Mouse (Mus musculus): Measurements from ENCODE around the gene Tbc1d24.
"Not testable (repeated sequence)": the region's sequence is repeated elsewhere in the genome, so short reads cannot be mapped to it uniquely, and the experiment has no call there.

Gene Tbc1d24

DNA sequence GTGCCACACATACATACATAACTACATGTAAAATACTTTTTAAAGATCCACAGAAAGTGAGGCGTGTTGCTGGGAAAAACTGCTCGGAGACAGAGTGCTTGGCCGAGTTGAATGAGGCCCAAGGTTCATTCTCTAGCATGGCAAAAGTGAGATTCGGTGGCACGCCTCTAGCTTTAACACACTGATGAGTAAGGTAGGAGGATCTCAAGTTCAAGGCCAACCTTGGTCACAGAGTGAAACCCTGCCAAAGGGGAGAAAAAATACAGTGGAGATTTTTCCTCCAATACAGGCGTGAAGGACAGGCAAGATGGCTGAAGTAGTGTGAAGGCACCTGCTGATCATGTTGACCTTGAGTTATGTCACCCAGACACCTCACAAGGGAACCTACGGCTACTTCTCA lies 55.9 kb downstream of the Tbc1d24 start:
- no peak for DNase-seq (ENCODE audit: extremely low spot score)

- DNase-seq (ENCODE audit: extremely low spot score), result no peak
Observed at GRCm38 (mm10) chr17:24142897-24143296, 62.5 kb downstream of the Tbc1d24 start.

GRCm38 (mm10) chr17:24141425-24141920 lies 63.9 kb downstream of the Tbc1d24 start:
- peak; percentile 93 for DNase-seq (ENCODE audit: extremely low spot score)

DNA sequence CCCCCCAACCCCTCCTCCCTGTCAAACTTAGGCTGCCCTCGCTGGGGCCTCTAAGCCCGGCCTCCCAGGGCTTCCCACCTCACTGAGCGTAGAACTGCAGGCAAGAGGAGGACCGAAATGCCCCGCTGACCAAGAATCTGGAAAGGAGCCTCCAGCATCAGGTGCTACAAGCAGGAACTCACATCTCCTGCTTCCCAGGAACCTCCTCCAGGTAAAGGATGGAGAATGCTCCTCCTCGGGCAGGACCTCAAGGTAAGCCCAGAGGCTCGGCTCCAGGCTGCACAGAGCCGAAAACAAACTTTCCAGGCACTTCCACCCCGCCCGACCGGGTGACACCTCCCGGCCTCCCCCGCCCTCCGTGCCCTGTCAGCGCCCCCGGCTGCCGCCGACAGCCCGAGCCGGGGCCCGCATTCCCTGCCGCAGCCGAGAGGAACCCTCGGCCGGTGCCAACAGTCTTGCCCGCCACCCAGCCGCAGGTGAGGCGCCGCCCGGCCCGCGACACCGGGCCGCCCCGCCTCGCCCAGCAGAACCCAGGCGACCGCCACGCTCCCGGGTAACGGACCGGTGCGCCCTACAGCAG lies 64.4 kb downstream of the Tbc1d24 start:
- DNase-seq (ENCODE audit: extremely low spot score), result peak; percentile 24

DNA sequence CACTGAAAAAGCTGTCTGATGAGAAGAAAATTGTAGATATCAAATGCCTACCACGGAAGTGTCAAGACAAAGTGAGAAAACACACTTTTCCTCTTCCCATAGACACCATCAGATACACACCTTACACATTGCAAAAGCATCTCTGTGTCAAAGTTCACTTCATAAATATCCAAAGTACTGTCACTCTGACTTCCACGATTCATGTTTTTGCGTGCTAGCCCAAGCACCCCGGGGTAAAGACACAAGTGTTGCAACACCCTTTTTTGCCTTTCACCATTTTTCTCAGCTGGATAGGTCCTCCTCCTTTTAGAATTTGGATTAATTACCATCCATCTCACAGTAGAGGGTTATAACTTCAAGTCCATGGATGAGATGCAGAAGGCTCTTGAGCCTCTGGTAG lies 65.4 kb downstream of the Tbc1d24 start:
- no peak for DNase-seq (ENCODE audit: extremely low spot score)

- DNase-seq (ENCODE audit: extremely low spot score), result no peak
Observed at GRCm38 (mm10) chr17:24139256-24139655, 66.1 kb downstream of the Tbc1d24 start.

DNA sequence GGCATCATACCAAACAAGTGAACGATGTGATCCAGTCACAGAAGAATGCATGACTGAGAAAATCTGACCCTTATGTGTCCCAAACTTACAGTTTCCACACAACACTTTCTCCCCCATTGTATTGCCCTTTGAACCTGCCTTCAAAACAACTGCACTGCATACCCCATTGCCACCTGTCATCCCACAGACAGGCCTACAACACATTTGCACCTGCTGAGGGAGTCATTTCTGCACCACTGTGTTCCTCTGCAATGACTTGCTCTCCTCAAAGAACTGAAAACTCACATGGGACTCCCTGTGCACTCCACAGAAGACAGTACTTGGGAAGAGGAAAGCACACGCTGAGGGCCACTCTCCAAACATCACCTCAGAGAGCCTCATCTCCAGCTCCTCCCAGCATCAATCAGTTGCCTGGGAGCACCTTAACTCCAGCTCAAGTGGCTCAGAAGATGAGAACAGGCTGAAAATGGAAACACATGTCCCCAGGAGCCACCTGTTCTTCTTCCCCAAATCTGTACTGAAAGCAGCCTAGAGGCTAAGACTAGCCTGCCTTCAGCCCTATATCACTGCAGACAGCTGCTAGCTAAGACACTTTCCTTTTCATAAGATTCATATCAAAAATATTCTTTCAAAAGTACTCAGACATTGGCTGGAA lies 68.0 kb downstream of the Tbc1d24 start:
- DNase-seq (ENCODE audit: extremely low spot score), result no peak

- no peak for DNase-seq (ENCODE audit: extremely low spot score)
Observed at GRCm38 (mm10) chr17:24134062-24134461, 71.3 kb downstream of the Tbc1d24 start.

DNA sequence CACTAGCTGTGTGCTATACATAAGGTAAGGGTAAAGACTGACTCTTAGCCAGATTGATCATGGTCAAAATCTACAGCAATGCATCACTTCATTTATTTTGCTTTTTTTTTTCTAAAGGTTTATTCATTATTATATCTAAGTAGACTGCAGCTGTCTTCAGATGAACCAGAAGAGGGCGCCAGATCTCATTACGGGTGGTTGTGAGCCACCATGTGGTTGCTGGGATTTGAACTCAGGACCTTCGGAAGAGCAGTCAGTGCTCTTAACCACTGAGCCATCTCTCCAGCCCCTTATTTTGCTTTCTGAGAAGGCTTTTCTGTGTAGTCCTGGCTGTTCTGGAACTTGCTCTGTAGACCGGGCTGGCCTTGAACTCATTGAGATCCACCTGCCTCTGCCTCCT lies 72.4 kb downstream of the Tbc1d24 start:
- DNase-seq (ENCODE audit: extremely low spot score), result not testable (repeated sequence)

DNA sequence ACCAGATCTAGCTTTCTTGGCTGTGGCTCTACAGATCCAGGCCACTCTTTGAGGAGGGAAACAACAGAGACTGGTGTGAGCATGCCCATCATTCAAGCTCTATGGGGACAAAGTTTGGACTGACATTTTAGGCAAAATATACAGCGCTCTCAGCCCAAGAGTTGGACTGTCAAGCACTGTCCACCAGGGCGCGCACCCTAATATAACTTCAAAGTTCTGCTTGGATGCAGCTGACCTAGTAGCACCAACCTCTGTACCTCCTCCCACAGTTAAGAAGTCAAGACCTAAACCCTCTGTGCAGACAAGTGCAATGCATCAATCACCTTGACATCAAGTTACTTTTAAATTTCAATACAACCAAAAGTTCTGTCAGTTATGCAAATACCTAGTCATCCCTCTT lies 73.8 kb downstream of the Tbc1d24 start:
- no peak for DNase-seq (ENCODE audit: extremely low spot score)

- not testable (repeated sequence) for DNase-seq (ENCODE audit: extremely low spot score)
Observed at GRCm38 (mm10) chr17:24129246-24129645, 76.1 kb downstream of the Tbc1d24 start.

- DNase-seq (ENCODE audit: extremely low spot score), result no peak
Observed at GRCm38 (mm10) chr17:24127592-24127991, 77.8 kb downstream of the Tbc1d24 start.

GRCm38 (mm10) chr17:24126801-24127200 lies 78.6 kb downstream of the Tbc1d24 start:
- no peak for DNase-seq (ENCODE audit: extremely low spot score)
